Mouse (Mus musculus) layer of hippocampus, adult 18-20 months (tissue): ENCODE data around the gene Fcer2a. TPM values are rescaled to one million over a fixed set of nuclear protein-coding genes. Genes with fewer than 3 reads are reported as not detected.

Source experiments
- DNase-seq, 2 experiments: peaks; one replicate each; pipeline ENCODE4 v3.0.0; 2022; ENCODE audit warnings: low spot score in 2 of 2
- total RNA-seq, 2 experiments: library from RNA; stranded (reverse); gene quantifications; 2 replicates each; pipeline ENCODE4 v1.2.3; 2021

The Fcer2a gene
- total RNA-seq, 2 experiments from 2014 or later = not detected

DNA sequence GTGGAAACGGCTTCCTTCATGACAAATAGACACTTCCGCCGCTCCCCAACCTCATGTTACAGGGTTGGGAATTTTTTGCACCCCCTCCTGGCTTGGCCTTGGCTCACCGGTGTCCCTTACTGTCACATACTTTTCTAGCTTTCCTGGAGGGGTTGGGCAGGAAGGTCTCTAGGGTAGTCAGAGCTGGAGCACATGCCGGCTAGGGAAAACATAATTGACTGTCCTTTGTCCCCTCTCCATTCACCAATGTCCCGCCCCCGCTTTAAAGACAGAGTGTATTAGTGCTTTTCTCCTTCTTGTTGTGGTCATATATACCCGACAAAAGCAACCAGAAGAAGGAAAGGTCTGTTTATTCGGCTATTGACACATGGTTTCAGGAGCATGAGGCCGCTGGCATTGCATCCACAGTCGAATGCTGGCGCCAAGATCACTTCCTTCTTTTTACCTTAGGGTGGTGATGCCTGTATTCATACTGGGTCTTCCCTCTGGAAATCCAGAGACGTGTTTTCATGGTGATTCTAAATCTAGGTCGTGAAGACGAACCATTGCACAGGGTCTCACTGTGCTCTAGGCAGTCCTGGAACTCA, 16.9 kb downstream of the Fcer2a start:
- no peak for DNase-seq

DNA sequence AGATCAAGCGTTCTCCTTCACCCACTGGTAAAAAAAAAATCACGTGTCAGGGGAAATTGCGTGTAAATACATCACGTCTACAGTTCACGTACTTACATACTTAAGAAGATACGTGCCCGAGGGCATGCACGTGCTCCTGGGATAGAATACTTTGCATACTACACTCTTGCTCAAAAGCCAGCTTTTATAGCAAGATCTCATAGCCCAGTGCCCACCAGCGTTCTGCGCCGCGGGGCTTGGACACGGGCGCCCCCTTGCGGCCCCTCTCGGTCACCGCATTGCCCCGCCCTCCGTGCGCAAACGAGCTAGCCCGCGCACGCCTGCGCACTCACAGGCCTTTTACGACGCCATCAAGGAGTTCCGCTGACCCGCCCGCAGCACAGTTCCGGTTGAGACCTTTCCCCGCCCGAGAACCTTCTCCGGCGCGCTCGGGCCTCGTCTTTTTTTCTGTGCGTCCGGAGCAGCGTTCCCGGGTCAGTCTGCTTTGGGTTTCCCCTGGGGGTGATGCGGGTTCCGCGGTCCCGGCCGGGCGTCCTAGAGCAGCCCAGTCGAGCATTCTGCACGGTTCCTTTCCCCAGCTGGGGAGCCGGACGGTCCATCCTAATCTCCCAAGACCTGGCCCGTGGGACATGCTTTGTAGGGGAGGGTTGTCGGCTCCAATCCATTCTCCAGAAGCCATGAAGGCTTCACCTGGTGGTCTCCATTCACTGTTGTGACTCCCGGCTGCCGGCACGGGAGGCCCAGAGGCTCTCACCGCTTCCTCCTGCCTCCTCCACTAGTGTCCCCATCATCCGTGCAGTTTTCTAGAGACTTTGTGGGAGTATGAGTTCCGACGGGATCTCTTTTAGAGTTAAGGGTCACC, 17.6 kb downstream of the Fcer2a start, which contains the start of gene Trappc5:
Gene Trappc5 (plus strand): TSS at position 169 of the 862 bp plus-strand sequence.
- DNase-seq = peak; percentile 94 to 98

DNA sequence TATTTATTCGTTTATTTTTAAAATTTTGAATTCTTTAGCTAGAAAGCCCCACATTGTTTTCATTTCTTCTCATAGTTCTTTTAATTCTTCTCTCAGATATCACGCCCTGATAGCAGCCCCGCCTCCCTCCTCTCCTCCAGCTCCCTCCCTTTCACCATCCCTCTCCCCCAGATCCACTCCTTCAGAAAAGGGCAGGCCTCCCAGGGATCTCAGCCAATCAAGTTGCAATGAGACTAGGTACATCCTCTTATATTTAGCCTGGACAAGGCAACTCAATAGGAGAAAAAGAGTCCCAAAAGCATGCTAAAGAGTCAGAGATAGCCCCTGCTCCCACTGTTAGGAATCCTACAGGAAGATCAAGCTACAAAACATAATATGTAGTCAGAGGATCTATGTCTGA, 19.3 kb downstream of the Fcer2a start:
- no peak for DNase-seq

DNA sequence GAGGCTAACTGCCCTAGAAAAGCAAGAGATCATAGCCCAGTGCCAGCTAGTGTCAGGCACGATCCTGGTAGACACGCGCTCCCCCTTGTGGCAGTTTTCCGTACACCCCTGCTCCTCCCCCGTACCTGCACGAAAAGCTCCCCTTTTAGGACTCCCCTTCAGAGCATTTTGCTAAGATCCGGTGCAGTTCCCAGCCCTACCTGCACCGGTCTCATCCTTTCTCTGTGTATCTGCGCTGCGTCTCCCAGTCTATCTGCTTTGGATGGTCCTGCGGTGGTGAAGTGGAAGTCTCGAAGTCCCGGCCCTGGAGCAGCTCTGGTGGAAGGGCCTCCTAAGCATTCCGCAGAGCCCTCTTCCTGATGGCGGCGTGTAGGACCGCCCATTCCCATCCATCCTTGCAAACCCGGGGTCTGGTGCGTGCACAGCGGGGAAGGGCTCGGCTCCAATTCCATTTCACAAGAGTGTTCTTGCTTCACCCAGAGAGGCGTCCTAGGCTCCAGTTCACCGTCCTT, 21.9 kb downstream of the Fcer2a start, which contains the start of gene Fcor:
Gene Fcor (minus strand): TSS at position 383 of the 512 bp plus-strand sequence.
- peak; percentile 86 to 96 for DNase-seq

DNA sequence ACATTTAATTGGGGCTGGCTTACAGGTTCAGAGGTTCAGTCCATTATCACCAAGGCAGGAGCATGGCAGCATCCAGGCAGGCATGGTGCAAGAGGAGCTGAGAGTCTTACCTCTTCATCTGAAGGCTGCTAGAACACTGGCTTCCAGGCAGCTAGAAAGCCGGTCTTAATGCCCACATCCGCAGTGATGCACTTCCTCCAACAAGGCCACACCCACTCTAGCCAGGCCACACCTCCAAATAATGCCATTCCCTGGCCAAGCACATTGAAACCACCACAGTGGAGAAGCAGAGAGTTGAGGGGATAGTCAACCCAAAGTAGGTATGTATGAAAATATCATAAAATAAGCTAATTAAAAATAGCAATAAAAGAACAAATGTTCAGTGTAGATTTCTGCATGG, 23.6 kb downstream of the Fcer2a start:
- no peak for DNase-seq

DNA sequence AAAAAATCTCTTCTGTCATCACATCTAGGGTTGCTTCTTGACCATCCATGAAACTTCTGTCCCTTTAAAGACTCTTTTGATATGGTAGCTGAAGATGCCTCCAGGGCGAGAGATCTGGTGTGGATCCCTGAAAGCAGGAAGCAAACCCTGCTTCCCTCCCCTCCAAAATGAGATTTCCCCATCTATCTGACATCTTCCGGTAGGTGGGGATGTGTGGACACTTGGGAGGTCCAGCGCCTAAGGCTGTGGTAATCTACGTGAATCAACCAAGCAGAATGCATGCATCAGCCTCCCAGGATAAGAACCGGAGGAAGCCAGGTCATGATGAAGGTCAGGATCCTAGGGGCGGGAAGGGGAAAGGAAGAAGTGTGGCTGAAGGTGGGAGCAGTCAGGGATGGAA, 28.5 kb downstream of the Fcer2a start, which contains the start of gene Mcemp1:
Gene Mcemp1 (plus strand): TSS at position 248 of the 400 bp plus-strand sequence.
- DNase-seq = no peak

DNA sequence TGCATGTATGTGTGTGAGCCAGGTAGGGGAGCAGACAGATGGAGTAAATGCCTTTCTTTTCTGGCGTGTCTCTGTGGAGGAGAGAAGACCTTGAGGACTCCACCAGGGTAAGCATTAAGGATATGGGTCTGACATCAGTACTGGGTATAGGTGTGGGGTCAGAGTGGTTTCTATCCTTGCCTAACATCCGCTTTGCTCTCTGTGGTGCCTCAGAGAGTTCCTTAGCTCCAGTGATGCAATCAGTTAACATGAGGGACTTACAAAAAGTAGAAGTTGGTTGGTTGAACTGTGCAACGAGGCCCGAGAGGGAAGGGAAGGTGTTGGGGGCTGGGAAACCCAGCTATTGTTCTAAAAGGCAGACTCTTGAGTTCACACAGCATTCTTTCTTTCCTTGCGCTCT, 29.6 kb downstream of the Fcer2a start:
- DNase-seq = no peak

DNA sequence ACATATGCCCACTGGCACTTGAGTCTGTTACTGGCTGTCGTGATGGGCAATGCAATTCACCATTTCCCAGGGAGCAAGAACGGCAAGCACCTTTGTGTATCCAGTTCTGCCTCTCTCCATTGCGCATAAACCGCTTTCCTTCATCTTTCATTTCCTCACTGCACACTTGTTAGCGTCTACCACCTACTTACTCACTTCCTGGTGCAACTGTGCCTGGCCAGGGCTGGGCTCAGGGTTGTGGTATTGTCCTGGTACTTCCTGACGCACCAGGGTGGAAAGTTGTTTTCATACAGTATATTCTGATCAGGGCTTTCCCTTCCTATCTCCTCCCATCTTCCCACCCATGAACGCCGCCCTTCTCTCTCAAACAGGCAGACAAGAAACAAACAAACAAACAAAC, 33.1 kb downstream of the Fcer2a start:
- no peak for DNase-seq

DNA sequence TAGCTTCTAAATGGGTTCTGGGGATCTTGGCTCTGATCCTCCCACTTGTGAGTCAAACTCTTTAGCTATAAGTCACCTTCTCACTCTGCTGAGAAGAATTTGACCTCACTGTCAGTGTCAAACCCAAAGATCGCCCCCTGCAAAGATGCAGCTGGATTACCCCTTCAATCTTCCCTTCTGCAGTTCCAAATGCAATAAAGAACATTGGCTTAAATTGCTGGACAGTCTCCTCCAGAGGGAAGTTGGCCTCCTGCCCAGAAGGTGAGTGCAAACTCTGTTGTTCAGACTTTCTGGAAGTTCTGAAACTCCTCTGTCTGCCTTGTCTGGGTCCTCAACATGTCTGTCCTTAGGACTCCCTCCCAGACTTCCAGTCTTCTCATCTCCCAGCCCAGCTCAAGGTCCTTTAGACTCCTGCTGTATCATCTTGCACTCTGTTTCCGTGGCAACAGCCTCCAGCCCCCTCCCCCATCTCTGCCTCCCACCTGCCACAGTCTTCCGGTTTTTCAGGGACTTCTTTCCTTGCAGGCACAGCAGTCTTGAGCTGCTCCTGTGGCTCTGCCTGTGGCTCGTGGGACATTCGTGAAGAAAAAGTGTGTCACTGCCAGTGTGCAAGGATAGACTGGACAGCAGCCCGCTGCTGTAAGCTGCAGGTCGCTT, 37.1 kb downstream of the Fcer2a start:
- DNase-seq = peak in 1 of 2 experiments; percentile 21

DNA sequence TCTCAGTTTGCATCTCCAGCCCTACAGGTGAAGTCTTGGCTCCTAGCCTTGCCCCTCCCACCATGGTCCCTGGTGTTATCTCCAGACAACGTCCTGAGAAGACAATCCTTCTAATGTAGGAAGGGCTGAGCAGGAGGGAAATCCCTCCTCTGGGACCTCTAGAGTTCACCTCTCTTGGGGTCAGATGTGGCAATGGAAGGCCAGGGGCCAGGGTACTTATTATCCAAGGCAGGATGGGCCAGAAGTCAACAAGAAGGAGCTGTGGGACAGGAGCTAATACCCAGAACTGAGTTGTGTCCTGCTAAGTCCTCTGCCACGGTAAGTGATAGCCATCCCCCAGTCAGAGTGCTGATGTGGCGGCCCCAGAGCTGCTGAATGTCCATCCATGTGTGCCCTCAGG, 38.4 kb downstream of the Fcer2a start, which contains the start of gene Retn:
Gene Retn (plus strand): TSS at position 245 of the 400 bp plus-strand sequence.
- DNase-seq = no peak

DNA sequence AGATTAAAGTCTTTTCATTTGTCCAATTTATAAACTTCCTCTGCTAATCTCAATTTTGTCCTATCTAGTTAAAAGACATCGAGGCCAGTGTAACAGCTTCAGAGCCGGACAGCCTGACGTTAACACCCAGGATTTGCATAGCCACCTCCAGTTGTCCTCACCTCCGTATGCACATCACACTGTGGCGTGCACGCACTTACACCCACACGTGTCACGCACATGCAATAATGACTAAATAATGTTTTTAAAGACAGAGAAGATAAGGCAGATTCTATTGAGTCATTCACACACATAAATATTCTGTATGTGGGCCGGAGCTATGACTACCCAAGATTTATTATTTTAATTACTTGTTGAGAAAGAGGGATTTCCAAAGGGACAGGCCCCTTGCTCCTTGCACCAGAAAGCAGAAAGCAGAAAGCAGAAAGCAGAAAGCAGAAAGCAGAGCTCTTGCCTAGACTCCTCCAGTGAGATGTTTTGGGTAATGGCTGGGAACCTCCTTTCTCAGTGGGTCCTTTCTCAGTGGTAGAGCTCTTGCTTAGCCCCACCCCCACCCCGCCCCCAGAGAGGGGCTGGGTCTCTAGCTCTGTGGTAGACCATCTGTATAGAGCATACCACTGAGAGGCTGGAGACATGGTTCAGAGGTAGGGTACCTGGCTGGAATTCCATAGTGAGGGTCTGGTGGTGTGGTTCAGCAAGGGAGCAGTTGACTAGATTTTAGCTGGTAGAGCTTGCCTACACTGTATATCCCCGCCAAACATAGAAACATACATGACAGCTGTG, 39.1 kb downstream of the Fcer2a start:
- DNase-seq = no peak

DNA sequence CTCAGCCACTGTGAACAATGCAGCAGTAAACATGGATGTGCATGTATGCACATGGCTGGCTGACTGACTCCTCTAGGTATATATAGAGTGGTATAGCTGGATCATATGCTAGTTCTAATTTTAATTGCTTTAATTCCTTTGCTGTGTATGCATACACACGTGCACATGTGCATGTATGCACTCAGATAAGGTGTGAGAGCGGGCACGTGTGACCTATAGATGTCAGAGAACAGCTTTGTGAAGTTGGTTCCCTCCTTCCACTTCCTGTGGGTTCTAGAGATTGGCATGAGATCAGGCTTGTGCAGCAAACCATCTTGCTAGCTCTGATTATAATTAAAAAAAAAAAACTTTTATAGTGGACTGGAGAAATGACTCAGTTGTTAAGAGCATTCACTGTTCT, 41.1 kb downstream of the Fcer2a start:
- no peak for DNase-seq

DNA sequence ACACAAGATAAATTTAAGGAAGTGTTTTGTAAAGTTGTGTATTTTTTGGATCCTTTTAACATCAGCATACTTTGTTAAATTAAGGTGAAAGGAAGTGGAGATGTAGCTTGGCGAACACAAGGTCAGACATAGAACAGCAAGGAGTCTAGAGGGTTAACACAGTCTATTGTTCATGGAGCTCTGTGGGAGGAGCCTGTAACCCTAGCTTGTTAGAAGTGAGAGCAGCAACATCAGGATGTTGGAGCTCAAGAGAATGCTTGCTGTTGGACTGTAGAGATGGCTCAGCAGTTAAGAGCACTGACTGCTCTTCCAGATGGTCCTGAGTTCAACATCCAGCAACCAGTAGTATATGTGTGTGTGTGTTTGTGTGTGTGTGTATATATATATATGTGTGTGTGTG, 45.0 kb downstream of the Fcer2a start:
- no peak for DNase-seq

DNA sequence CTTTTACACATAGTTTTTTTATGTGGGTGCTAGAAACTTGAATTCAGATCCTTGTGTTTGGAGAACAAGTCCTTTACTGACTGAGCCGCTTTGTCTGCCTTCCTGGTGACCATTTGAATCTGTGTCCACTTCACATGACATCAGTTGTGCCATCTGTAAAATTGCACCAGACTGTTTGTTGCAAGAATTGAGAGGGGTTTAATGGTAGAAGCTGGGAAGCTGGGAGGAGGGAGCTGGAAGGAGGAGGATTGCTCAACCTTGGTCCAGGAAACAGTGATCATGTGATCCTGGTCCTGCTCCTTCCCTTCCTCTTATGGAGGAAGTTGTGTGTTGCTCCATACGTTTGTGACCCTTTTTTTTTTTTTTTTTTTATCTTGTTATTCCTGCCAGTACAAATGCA, 45.7 kb downstream of the Fcer2a start:
- no peak for DNase-seq

DNA sequence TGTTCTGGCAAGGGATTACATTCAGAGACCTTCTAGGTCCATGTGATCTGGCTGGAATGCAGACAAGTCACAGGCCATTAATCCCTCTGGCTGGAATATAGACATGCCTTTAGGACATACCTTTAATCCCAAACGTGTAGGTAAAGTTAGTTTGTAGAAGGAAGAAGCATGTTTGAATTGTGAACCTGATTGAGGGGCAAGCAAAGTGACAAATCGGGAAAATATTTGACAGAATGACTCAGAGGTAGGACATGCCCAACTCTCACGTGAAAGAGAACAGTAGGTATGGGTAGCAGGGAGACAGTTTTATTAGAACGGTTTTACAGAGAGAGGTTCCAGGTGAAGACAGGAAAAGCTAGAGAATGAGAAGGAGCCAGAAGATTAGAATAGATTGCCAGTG, 46.4 kb downstream of the Fcer2a start:
- DNase-seq = no peak

DNA sequence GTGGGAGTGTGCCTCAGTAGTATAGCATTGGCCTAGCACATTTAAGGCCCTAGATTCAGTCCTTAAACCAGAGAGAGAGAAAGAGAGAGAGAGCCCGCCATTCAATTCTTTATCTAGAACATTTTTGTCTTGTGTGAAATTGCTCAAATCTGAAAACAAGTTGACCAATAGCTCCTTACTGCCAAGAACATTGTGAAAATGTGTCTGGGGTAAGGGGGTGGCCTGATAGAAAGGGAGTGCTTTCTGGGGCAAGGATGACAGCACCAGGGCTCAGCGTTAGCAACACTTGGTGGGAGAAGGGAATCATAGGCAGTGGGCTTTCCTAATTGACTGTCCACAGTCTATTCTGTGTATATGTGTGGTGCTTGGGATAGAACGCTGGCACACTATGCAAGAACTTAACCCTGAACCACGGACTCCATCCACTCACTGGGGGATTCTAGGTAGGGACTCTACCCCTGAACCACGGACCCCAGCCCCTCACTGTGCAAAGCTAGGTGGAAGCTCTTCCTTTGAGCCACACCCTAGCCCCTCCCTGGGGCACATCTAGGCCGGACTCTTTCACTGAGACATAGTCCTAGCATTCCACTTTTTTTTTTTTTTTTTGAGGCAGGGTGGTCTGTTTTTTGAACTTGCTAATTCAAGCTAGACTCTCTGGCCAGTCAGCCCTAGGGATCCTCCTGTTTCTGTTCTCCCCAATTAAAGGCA, 47.0 kb downstream of the Fcer2a start:
- no peak for DNase-seq

DNA sequence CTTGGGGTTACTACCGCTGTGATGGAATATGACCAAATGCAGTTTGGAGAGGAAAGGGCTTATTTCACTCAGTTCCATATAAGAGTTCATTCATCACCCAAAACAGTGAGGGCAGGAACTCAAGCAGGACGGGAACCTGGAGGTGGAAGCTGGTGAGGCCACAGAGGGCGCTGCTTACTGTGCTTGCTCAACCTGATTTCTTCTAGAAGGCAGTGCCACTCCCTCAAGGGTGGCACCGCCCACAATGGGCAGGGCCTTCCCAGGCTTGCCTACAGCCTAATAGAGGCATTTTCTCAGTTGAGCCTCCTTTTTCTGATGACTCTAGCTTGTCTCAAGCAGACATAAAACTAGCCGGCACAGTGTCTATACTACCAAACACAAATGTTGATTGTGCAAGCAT, 48.2 kb downstream of the Fcer2a start:
- DNase-seq = peak in 1 of 2 experiments; percentile 27
